24 mouse cellular contexts compared by ENCODE assay signal in genomic region chr9:43822206-43822605, GRCm38 (mm10).
"Had no signal": no experiment of that assay in that cellular context is flagged by ENCODE, and none has a peak within 500 bp of the region (broad histone marks: within the 10 kb centered on the region; RNA-seq: fewer than 3 reads in every experiment).

No protein-coding gene starts in this region.

- H3K4me1 ChIP-seq: liver, embryonic 13.5 days had no signal

- H3K9ac ChIP-seq: heart, embryonic 12.5 days; hindbrain, embryonic 12.5 days; hindbrain, embryonic 14.5 days; intestine, embryonic 15.5 days; limb, embryonic 12.5 days; liver, embryonic 13.5 days; liver, embryonic 15.5 days; liver, postnatal 0 days had no signal

- H3K36me3 ChIP-seq: heart, embryonic 10.5 days; heart, embryonic 12.5 days; hindbrain, embryonic 10.5 days; hindbrain, embryonic 12.5 days; intestine, embryonic 15.5 days; limb, embryonic 10.5 days; limb, embryonic 12.5 days; liver, embryonic 13.5 days; liver, embryonic 15.5 days had no signal

- DNase-seq: gastrocnemius, adult 2 months; gastrocnemius, postnatal 10 days; gastrocnemius, postnatal 25 days; heart, adult 18-20 months; heart, postnatal 10 days; heart, postnatal 4 days; kidney, adult 18-20 months; kidney, adult 8-10 months; kidney, postnatal 10 days; kidney, postnatal 25 days; kidney, postnatal 4 days; liver, embryonic 13.5 days; liver, postnatal 0 days had no signal

- H3K27ac ChIP-seq: gastrocnemius, adult 2 months; heart, embryonic 10.5 days; hindbrain, embryonic 10.5 days; hindbrain, embryonic 12.5 days; hindbrain, embryonic 14.5 days; intestine, embryonic 15.5 days; layer of hippocampus, adult 2 months; left cerebral cortex, adult 2 months; limb, embryonic 10.5 days; limb, embryonic 12.5 days; liver, embryonic 13.5 days; liver, embryonic 15.5 days had no signal

- H3K4me3 ChIP-seq: gastrocnemius, adult 2 months; heart, embryonic 10.5 days; heart, embryonic 12.5 days; hindbrain, embryonic 10.5 days; hindbrain, embryonic 12.5 days; intestine, embryonic 15.5 days; layer of hippocampus, adult 2 months; left cerebral cortex, adult 2 months; limb, embryonic 10.5 days; limb, embryonic 12.5 days; liver, embryonic 13.5 days; liver, embryonic 15.5 days had no signal

- H3K27me3 ChIP-seq: hindbrain, embryonic 12.5 days; intestine, embryonic 15.5 days; limb, embryonic 12.5 days; liver, embryonic 13.5 days; liver, embryonic 15.5 days had no signal
